Mouse (Mus musculus) embryo, embryonic 10 days (tissue): Measurements from ENCODE around the gene Acss3.

Experiments
- DNase-seq: peaks from one replicate; pipeline ENCODE4 v3.0.0-alpha.2; 2015; ENCODE audit warnings: low spot score

Gene Acss3

DNA sequence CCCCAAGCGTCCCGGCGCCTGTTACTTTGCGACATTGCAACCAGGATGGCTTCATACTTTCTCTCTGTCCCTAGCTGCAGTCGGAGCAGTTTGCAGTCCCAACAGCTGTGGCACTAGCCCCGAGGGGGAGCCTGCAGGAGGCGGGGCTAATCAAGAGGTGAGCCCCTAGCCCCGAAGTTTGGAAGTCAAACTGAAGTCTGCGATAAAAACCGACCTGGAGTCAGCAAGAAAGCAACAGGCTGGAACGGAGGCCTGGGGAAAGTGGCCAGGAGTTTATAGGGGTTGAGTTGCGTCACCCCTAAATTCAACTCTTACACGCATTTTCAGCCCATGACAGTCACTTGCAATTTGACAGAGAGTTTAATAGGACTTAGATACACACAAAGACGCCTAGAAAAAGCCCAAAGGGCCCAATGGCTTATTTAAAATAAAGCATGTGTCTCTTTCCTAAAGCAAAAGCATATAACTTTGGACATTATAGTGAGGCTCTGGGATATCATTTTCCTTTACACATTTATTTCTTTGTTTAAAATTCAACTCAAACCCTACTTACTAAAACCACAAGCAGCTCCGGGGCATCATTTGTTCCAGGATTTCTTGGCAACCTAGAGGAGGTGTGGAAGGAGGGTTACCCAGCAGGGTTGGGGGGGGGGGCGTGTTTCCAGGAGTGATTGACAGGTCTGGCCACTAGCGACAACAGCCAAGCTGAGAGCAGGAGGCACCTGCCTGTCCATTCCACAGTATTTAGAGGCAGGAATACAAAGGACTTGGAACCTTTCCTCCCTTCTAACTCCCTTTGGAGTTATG is at the start of gene Acss3:
Gene Acss3 (minus strand): TSS at position 140 of the 807 bp plus-strand sequence.
- DNase-seq: peak; percentile 83

DNA sequence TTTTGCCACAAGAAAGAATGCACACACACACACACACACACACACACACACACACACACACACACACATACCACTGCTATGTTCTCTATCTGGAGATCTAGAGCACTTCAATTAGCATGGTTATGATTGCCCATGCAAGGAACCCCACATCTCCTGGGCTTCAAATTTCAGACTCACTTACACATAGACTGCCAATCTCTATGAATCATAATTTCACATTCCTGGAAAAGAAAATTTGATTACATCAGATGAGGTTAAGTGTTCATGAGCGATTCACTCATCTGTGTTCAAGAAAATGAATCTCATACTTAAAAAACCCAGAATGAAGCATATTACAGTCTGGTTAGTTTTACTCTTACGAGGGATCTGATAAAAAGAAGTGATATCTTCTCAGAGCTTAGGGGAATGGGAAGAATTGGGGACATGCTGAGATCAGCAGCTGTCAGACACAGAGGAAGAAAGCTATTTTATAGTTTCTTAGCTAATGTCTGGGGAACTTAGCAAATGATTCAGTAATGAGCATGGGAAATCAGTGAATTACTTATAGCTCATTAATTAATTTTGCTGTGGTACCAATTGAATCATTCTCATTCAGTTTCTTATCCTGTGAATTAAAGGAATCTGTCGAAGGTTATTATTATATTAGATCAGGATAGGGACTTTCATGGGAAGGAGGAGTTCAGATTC is 48.7 kb upstream of the Acss3 start:
- no peak for DNase-seq

- no peak for DNase-seq
These were observed 43.0 kb upstream of the Acss3 start for GRCm38 (mm10) chr10:107166486-107166885.

DNA sequence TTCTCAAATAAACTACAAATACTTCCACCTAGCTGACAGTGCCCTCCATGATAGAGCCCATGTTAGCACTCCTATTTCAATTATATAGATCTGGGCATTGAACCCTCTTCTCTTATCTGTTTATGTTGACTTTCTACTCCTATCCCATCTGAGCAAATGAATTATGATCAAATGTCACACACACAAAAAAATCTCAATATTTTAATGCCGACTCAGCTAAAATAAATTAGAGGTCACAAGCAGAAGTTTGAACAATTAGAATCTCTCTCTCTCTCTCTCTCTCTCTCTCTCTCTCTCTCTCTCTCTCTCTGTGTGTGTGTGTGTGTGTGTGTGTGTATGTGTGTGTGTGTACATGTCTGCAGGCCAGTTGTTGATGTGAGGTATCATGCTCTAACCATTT is 25.3 kb upstream of the Acss3 start:
- no peak for DNase-seq

- no peak for DNase-seq
These were observed 20.5 kb upstream of the Acss3 start for GRCm38 (mm10) chr10:107144016-107144415.

GRCm38 (mm10) chr10:107142910-107143309 is 19.4 kb upstream of the Acss3 start:
- DNase-seq: no peak

DNA sequence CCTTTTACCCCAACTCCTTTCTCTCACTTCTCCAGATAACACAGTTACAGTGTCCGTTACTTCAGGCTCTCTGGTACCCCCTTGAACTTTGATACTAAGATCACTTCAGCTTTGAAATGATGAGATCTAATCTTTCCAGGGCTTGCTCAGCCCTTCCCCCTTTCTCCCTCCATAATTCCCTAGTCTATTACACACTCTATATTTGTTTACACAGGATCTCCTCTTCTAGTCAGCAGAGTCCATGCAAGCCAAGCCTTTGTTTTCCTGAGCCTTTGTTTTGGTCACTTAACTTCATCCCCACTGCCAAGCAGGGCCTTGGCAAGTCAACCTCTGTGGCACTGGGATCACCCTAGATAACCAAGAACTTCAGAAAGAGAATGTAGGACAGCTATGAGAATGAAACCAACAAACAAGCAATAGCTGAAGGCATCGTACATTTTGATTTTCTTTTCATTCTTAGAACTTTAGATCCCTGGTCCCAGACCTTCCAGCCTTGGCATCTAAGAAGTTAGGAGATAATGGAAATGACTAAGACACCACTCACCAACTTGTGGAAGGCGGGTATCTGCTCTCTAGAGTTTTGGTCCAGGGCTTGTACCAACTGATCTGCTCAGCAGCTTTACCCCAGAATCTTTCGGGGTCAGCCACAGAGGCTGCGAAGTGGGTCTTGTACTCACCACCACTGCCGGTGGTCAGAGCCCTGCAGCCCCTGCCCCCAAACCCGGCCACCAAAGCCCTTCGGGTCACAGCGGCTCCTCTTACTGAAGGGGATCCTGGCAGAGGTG is 532 bp downstream of the Acss3 start:
- no peak for DNase-seq

DNA sequence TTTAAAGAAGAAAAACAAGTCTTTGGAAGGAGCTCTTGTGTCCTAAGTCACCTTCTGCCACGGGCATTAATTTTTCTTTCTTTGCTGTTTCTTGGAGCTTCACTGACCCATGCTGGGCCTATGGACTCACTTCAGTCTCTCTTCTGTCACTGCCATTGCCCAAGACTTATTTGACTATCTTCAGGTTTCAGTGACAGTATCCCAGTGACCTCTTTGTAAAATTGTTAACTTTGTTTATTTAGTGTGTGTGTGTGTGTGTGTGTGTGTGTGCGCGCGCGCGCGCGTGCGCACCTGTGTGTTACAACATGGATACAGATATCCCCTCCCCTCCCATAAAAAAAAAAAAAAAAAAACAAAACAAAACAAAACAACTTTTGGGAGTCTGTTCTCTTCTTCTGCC is 2.2 kb downstream of the Acss3 start:
- no peak for DNase-seq

DNA sequence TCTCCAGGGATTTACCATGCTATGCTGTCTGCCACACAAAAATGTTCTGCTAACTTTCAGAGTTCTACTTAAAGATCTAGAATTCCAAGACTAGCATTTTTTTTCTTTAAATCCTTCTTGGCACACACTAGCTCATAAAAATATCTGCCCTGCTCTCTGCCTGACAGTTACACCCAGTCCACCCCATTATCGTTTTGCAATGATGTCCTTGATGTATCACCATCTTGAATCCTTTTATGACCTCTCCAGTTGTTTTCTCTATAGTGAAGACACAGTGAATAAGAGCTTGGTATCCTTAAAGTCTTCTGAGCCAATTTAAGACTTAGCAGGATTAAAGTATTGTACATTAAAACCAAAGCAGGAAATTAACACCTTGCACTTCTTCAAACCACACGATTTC is 4.3 kb downstream of the Acss3 start:
- DNase-seq: no peak

GRCm38 (mm10) chr10:107116709-107117267 is 6.7 kb downstream of the Acss3 start:
- DNase-seq: no peak

DNA sequence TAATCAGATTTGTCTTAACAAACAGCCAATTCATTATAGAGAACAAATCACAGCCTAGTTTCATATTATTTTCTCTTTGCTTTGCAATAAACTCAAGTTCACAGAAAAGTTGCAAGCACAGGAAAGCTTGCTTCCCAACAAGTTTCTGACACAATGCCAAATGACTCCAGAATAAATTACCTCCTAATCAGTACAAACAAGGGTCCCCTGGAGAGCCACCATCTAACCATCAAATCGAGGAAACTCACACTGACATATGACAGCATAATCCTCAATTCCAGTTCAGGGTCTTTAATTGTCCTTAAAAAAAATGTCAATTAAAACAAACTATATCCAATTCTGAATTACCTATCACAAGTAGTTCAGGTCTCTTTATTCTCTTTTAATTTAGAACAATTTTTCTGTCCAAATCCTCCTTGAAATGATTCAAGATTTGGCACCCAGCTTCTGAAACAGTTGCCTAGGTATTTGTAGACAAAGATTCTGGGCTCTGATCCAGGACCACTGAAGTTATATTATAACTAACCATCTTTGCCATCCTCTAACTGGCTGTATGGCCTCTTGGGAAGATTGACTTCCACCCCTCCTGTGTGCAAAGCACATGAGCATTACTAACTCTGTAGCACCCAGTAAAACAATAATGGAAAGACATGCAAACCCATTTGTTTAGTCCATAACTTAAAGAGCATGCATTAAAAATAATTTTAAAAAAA is 7.4 kb downstream of the Acss3 start:
- no peak for DNase-seq

DNA sequence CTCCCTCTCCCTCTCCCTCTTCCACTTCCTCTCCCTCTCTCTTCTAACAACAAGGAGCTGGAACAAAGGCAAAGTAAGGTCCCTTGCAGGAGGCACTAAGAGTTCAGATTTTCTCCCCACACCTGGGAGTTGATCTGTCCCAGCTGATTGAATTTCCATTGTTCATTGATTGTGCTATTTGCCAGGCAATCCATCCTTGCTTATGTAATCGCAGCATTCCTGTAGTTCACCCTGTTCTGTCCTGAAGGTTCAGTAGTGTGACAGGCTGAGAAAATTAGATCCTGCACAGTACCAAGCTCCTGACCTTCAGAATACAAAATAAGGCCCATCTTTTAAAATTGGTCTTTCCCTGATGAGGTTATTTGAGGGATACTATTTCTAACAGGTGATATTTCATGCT is 8.3 kb downstream of the Acss3 start:
- DNase-seq: no peak

DNA sequence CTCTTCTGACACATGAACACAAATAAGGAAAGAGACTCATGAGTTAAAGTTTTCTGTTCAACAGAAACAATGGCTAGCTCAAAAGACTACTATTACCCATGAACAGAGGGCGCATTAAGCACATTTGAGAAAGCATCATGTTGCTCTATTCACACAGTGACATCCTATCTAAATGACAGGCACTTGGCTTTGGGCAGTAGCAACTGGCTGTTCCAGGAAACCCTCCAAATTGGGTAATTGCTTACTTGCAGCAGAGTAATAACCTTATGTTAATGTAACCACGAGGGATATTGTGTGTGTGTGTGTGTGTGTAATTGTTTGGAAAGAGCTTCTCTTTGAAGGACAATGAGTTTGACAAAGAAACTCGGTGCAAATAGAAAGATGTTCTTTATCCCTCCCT is 29.0 kb downstream of the Acss3 start:
- DNase-seq: no peak

DNA sequence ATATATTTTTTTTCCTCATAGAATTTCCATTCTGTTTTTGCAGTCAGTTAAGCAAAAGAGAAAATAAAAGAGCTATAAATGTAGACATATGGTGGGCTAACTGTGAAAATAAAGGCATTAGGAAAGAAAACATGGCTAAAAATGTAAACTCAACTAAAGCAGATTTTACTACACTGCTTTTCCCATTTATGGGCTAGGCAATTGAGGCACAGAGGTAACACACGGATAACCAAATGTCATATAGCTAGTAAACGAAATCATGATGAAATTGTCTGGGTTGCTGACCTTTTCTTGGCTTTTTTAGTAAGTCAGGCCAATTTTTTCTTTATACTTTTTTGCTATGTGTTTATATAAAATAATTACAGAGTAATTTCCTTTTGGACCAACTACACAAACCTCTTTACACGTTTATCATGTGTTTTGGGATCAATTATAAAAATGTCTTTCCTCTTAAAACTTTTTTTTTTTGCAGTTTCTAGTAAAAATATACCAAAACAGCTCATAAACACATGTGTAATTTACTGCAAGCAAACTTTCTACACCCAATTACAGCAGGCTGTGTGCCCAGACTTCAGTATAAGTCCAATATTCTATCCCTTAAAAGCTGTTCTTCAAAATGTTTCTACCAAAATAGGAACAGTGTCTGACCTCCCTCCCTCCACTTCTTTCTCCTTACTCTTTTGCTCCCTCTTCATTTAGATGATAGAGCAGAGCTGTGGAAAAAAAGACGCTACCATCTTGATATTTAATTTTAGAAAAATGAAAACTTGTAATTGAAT is 69.4 kb downstream of the Acss3 start:
- DNase-seq: no peak

DNA sequence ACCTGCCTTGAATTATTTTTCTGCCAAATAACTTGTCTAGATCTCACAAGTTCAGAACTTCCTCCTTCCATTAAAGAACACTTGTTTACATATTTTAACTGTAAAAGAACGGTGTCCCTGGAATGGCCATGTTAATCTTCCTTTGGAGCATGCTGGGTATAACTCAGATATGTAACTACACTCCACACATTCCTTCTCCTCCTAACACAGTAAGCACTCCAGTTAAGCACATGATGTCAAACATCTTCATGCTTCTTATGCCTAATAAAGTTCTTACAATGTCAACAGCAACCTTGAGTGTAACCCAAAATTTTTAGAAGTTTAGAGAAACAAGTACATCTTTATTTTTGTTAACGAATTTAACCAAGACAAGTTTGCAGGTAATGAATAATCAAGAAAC is 73.0 kb downstream of the Acss3 start:
- no peak for DNase-seq

DNA sequence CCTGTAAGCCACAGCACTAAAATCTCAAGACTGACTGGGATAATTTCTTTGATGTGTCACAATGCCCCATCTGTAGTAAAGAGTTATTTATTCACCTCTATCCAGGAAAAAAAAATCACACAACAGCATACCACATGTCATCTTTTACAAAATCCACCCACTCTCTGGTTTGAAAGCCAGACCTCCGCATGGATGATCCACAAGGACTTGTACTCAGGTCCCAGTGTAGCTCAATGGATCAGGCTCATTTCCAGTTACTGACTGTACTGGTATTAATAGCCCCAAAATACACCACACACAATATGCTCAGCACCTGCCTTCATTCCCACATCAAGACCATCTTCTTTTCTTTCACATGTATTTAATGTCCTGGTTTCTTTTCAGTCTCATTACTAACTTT is 80.8 kb downstream of the Acss3 start:
- DNase-seq: no peak

DNA sequence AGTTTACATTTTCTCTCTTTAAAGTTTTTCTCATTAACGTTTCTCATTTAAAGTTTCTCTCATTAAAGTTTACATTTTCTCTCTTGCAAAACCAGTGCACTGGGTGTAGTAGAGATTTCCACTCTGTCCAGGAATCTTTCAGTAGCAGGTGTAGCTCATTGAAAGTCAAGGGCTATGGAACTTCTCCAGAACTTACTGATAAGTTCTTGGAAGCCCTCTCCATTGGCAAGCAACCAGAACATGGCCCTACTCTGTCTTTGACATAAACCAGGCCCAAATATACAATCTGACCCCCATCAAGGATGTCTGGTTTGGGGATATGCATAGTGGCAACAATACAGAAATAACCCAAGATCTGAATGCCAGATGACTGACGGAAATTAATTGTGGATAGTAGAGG is 82.6 kb downstream of the Acss3 start:
- DNase-seq: no peak

DNA sequence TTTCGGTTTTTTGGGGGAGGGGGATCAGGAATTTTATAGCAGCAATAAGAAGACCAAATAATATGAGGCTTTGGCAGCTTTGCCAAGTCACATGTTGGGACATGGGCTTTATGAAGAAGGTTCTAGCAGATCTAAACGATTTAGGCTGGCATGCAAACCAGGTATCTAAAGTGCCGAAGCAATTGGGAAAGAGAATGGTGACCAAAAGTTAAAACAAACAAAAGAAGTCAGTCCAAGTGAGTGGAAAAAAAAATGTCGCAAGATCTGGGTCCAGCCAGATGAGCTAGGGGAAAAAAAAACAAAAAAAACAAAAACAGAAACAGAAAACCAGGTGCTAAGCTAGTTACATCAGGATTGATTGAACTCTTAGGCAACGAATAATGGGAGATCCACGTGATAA is 83.1 kb downstream of the Acss3 start:
- no peak for DNase-seq

DNA sequence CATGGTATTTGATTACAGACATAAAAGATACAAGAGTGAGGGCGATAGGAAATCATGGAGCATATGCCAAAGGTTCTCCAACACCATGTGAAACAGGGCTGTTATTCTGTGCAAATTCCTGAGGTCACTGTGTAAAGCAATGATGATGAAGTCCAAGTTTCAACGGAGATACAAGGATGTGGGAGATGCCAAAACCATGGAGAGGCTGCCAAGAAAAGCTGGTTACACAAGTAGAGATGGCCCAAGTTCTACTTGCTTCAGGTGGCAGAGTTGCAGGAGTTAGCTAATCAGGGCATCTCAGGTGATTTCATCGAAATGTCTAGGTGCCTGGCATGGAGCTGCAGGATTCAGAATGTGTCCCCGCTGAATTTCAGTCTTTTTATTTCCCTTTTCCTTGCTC is 84.3 kb downstream of the Acss3 start:
- no peak for DNase-seq

- no peak for DNase-seq
These were observed 99.2 kb downstream of the Acss3 start for GRCm38 (mm10) chr10:107024254-107024653.

DNA sequence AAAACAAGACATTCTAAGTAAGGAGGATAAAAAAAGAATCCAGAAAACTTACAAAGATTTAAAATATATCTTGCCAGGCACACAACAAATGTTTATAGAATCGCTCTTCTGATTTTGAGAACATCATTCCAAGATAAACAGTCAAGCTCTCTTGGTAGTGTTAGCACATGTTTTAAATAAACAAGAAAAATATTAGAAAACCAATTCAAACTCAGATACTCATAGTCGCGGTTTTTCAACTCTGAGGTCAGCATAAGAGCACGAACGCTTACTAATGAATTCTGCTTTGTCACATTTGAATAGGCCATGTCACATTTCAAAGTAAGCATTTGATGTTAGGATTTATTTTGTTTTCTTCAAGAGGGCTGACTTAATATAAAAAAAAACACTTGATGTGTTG is 102.3 kb downstream of the Acss3 start:
- DNase-seq: no peak
